Mouse (Mus musculus): ENCODE measurements around the gene Rgsl1. TPM values are rescaled to one million over a fixed set of nuclear protein-coding genes. Genes with fewer than 3 reads are reported as not detected.

Rgsl1 gene
- polyA plus RNA-seq, 1 experiment from 2014 or later: 0.04 TPM

DNA sequence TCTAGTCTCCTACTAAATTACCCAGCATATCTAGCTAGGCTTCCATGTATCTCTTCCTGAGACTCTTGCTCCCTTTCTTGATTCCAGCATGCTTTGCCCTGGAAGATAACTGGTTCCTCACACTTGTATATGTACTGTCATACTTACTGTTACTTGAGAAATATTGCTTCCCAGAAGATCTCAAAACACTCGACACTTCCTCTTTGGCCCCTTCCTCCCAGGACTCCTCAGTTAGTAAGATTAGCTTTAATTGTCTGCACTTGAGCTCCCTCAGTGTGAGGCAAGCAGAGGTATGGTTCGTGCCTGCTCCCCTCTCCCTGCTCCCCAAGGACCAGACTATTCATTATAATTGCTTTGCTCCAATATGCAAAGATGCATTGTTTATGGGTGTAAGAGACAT, 53.2 kb downstream of the Rgsl1 start:
- no peaks in the 10 kb centered on the region for H3K4me1 ChIP-seq (replicated peaks; ENCODE audit: control insufficient read depth, insufficient read depth, low read length)
- H3K36me3 ChIP-seq (ENCODE audit: control insufficient read depth, insufficient read depth): no peaks in the 10 kb centered on the region
- H3K27ac ChIP-seq (ENCODE audit: low read depth, low read length): no peak overlapping the region
- ATAC-seq: no peak
- no peak overlapping the region for H3K9ac ChIP-seq (ENCODE audit: low read depth, low read length)
- no peaks in the 10 kb centered on the region for H3K27me3 ChIP-seq (replicated peaks; ENCODE audit: control insufficient read depth, insufficient read depth, low read length)
- H3K9me3 ChIP-seq (ENCODE audit: control insufficient read depth): no peaks in the 10 kb centered on the region
- TF ChIP-seq CTCF (IDR thresholded peaks at IDR 0.05; ENCODE audit: low read depth): no peak
- no peak overlapping the region for H3K4me3 ChIP-seq (ENCODE audit: low read depth, low read length)
- no peak overlapping the region for H3K4me2 ChIP-seq (replicated peaks; ENCODE audit: low read depth)
- WGBS: 76% methylated on average over 2 of the region's 2 CpGs

DNA sequence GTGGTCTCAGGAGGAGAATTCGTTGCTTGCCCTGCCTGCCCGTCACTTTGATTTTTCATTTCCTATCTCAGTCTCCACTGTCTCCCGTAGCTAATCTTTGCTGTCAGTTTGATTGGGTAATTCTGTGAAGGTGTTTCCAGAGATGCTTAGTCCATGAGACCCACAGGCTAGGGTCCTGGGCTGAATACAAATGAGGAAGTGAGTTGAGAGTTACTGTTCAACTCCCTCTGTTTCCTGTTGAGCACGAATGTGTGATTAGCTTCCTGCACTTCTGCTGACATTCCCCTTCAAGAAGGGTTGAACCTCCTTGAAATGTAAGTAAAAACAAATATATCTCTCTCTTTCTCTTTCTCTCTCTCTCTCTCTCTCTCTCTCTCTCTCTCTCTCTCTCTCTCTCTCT, 58.3 kb downstream of the Rgsl1 start:
- 57% methylated on average over 4 of the region's 4 CpGs for WGBS
- H3K9me3 ChIP-seq (ENCODE audit: control insufficient read depth): no peaks in the 10 kb centered on the region
- H3K27ac ChIP-seq (ENCODE audit: low read depth, low read length): no peak overlapping the region
- no peaks in the 10 kb centered on the region for H3K27me3 ChIP-seq (replicated peaks; ENCODE audit: control insufficient read depth, insufficient read depth, low read length)
- ATAC-seq: no peak
- no peak overlapping the region for H3K9ac ChIP-seq (ENCODE audit: low read depth, low read length)
- H3K4me1 ChIP-seq (replicated peaks; ENCODE audit: control insufficient read depth, insufficient read depth, low read length): no peaks in the 10 kb centered on the region
- H3K36me3 ChIP-seq (ENCODE audit: control insufficient read depth, insufficient read depth): no peaks in the 10 kb centered on the region
- no peak for TF ChIP-seq CTCF (IDR thresholded peaks at IDR 0.05; ENCODE audit: low read depth)
- no peak overlapping the region for H3K4me2 ChIP-seq (replicated peaks; ENCODE audit: low read depth)
- H3K4me3 ChIP-seq (ENCODE audit: low read depth, low read length): no peak overlapping the region

GRCm38 (mm10) chr1:153783339-153783738, 60.6 kb downstream of the Rgsl1 start:
- H3K4me2 ChIP-seq (replicated peaks; ENCODE audit: low read depth): no peak overlapping the region
- WGBS: 55% methylated on average over 1 of the region's 1 CpGs
- no peak for ATAC-seq
- H3K4me3 ChIP-seq (ENCODE audit: low read depth, low read length): no peak overlapping the region
- H3K27ac ChIP-seq (ENCODE audit: low read depth, low read length): no peak overlapping the region
- no peaks in the 10 kb centered on the region for H3K4me1 ChIP-seq (replicated peaks; ENCODE audit: control insufficient read depth, insufficient read depth, low read length)
- no peak for TF ChIP-seq CTCF (IDR thresholded peaks at IDR 0.05; ENCODE audit: low read depth)
- no peak overlapping the region for H3K9ac ChIP-seq (ENCODE audit: low read depth, low read length)
- no peaks in the 10 kb centered on the region for H3K36me3 ChIP-seq (ENCODE audit: control insufficient read depth, insufficient read depth)
- H3K27me3 ChIP-seq (replicated peaks; ENCODE audit: control insufficient read depth, insufficient read depth, low read length): no peaks in the 10 kb centered on the region
- H3K9me3 ChIP-seq (ENCODE audit: control insufficient read depth): no peaks in the 10 kb centered on the region

GRCm38 (mm10) chr1:153778205-153778604, 65.7 kb downstream of the Rgsl1 start:
- TF ChIP-seq CTCF (IDR thresholded peaks at IDR 0.05; ENCODE audit: low read depth): no peak
- no peaks in the 10 kb centered on the region for H3K27me3 ChIP-seq (replicated peaks; ENCODE audit: control insufficient read depth, insufficient read depth, low read length)
- no peak overlapping the region for H3K4me2 ChIP-seq (replicated peaks; ENCODE audit: low read depth)
- no peak overlapping the region for H3K4me3 ChIP-seq (ENCODE audit: low read depth, low read length)
- H3K27ac ChIP-seq (ENCODE audit: low read depth, low read length): no peak overlapping the region
- H3K9me3 ChIP-seq (ENCODE audit: control insufficient read depth): no peaks in the 10 kb centered on the region
- ATAC-seq: no peak
- H3K36me3 ChIP-seq (ENCODE audit: control insufficient read depth, insufficient read depth): no peaks in the 10 kb centered on the region; the same call in 1 of the 2 replicates
- 93% methylated on average over 10 of the region's 10 CpGs for WGBS
- H3K4me1 ChIP-seq (replicated peaks; ENCODE audit: control insufficient read depth, insufficient read depth, low read length): 0 out of 2 replicates have a peak, but pooled peaks cover 4% of the 10 kb centered on the region
- H3K9ac ChIP-seq (ENCODE audit: low read depth, low read length): no peak overlapping the region

DNA sequence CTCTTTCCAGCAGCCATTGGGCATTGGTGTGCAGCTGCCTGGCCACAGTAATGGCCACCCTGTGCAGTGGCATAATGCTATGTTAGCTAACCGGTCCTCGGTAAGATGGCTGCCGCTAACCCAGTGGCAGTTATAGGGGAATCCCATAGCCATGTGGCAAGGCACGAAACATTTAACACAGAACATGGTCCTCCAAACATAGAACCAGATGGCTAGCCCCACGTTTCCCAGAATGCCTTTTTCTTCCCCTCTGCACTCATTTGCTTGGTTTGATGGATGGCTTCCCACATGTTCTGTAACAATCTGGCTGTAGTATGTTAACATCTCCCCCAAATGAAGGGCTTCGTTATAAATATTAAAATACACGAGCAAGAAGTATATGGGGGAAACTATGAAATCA, 67.7 kb downstream of the Rgsl1 start:
- Histone ChIP-seq H3K9me3 (ENCODE audit: control insufficient read depth) (no peaks in the 10 kb centered on the region), H3K4me2 (replicated peaks; ENCODE audit: low read depth) (no peak overlapping the region), H3K4me3 (ENCODE audit: low read depth, low read length) (no peak overlapping the region), H3K36me3 (ENCODE audit: control insufficient read depth, insufficient read depth) (no peaks in the 10 kb centered on the region; the same call in 1 of the 2 replicates), H3K9ac (ENCODE audit: low read depth, low read length) (no peak overlapping the region), H3K4me1 (replicated peaks; ENCODE audit: control insufficient read depth, insufficient read depth, low read length) (0 out of 2 replicates have a peak, but pooled peaks cover 4% of the 10 kb centered on the region), H3K27ac (ENCODE audit: low read depth, low read length) (no peak overlapping the region), H3K27me3 (replicated peaks; ENCODE audit: control insufficient read depth, insufficient read depth, low read length) (no peaks in the 10 kb centered on the region)
- WGBS: 87% methylated on average over 7 of the region's 7 CpGs
- no peak for TF ChIP-seq CTCF (IDR thresholded peaks at IDR 0.05; ENCODE audit: low read depth)
- no peak for ATAC-seq

DNA sequence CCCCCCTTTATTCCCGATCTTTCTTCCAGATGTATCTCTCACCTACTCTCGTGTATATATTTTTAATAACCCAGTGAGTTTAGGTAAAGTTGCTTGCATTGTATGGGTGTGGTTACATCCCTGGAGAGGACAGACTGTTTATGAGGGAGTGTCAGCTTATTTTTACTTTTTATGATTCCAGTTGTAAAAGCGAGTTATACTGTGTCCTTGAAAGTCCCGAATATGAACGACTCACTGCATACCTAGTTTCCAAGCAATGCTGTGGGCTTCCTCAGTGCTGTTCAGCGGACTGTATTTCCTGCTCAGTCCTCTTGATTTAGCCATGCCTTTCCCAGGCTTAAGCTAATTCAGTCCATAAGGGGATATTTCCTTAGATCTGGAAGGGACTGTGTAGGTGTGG, 68.8 kb downstream of the Rgsl1 start:
- Histone ChIP-seq H3K4me1 (replicated peaks; ENCODE audit: control insufficient read depth, insufficient read depth, low read length) (0 out of 2 replicates have a peak, but pooled peaks cover 4% of the 10 kb centered on the region), H3K9ac (ENCODE audit: low read depth, low read length) (no peak overlapping the region), H3K27me3 (replicated peaks; ENCODE audit: control insufficient read depth, insufficient read depth, low read length) (no peaks in the 10 kb centered on the region), H3K9me3 (ENCODE audit: control insufficient read depth) (no peaks in the 10 kb centered on the region), H3K4me2 (replicated peaks; ENCODE audit: low read depth) (no peak overlapping the region; the same call in 1 of the 2 replicates), H3K36me3 (ENCODE audit: control insufficient read depth, insufficient read depth) (no peaks in the 10 kb centered on the region; the same call in 1 of the 2 replicates), H3K4me3 (ENCODE audit: low read depth, low read length) (no peak overlapping the region), H3K27ac (ENCODE audit: low read depth, low read length) (no peak overlapping the region)
- ATAC-seq: 0 out of 2 replicates have a peak, but pooled peaks have one; percentile 13
- no peak for TF ChIP-seq CTCF (IDR thresholded peaks at IDR 0.05; ENCODE audit: low read depth)
- 32% methylated on average over 6 of the region's 6 CpGs for WGBS

DNA sequence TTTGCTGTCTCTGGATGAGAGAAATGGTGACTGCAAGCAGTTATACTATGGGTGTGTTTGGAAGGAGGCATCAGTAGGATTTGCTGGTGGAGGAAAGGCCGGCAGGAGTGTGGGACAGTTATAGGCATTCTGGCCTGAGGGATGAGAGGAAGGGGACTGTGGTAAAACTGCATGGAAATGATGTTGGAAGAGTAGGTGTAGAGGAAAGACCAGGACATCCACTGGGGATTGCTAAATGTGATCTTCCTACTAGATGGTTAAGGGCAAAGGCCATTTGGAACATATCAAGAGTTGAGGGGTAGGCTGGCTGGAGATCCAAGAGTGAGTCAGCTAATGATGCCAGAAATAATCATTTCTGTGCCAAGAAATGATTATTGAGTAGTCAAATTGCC, 73.2 kb downstream of the Rgsl1 start:
- Histone ChIP-seq H3K4me1 (replicated peaks; ENCODE audit: control insufficient read depth, insufficient read depth, low read length) (peaks cover 8% of the 10 kb centered on the region; the same call in 1 of the 2 replicates), H3K9me3 (ENCODE audit: control insufficient read depth) (no peaks in the 10 kb centered on the region), H3K27me3 (replicated peaks; ENCODE audit: control insufficient read depth, insufficient read depth, low read length) (no peaks in the 10 kb centered on the region), H3K4me2 (replicated peaks; ENCODE audit: low read depth) (peak overlapping the region; percentile 60), H3K36me3 (ENCODE audit: control insufficient read depth, insufficient read depth) (no peaks in the 10 kb centered on the region), H3K9ac (ENCODE audit: low read depth, low read length) (no peak overlapping the region), H3K4me3 (ENCODE audit: low read depth, low read length) (no peak overlapping the region), H3K27ac (ENCODE audit: low read depth, low read length) (peak overlapping the region; percentile 85)
- WGBS: 36% methylated on average over 1 of the region's 1 CpGs
- TF ChIP-seq CTCF (IDR thresholded peaks at IDR 0.05; ENCODE audit: low read depth): no peak
- peak; percentile 75 for ATAC-seq

Measured in intestine, postnatal 0 days (tissue).